Mouse (Mus musculus) cortical plate, adult 2 months (tissue): ENCODE measurements at regions not wholly inside any gene's neighbourhood (a gene's known extent, or its start where the extent isn't known, plus 50 kb on each side); places are given as distances from the start of the nearest gene placed in this dataset.
"Not testable (repeated sequence)": the region's sequence is repeated elsewhere in the genome, so short reads cannot be mapped to it uniquely, and the experiment has no call there.

Experiments
- H3K27ac ChIP-seq: fragments of 200-500 bp; 2 replicates; pipeline ENCODE4 v1.5.1; 2012; ENCODE audit warnings: low read length, control low read depth, inconsistent platforms; ENCODE audit not compliant: insufficient read depth
- H3K4me1 ChIP-seq: fragments of 200-500 bp; 2 replicates; pipeline ENCODE4 v1.6.1; 2011; ENCODE audit warnings: low read length; ENCODE audit not compliant: control insufficient read depth, insufficient read depth
- H3K4me3 ChIP-seq: fragments of 200-500 bp; 2 replicates; pipeline ENCODE4 v1.5.1; 2011; ENCODE audit warnings: mild to moderate bottlenecking, low read length, control low read depth; ENCODE audit not compliant: insufficient read depth
- CTCF ChIP-seq: fragments of 200-500 bp; IDR thresholded peaks from 2 replicates; pipeline ENCODE4 v1.5.1; 2011; ENCODE audit warnings: mild to moderate bottlenecking, control low read depth, low read length; ENCODE audit not compliant: insufficient read depth; ENCODE audit errors: extremely low read depth
- POLR2A ChIP-seq: fragments of 200-500 bp; IDR thresholded peaks from 2 replicates; pipeline ENCODE4 v1.6.1; 2011; ENCODE audit warnings: mild to moderate bottlenecking, low read length, control low read depth; ENCODE audit not compliant: insufficient read depth; ENCODE audit errors: extremely low read depth

DNA sequence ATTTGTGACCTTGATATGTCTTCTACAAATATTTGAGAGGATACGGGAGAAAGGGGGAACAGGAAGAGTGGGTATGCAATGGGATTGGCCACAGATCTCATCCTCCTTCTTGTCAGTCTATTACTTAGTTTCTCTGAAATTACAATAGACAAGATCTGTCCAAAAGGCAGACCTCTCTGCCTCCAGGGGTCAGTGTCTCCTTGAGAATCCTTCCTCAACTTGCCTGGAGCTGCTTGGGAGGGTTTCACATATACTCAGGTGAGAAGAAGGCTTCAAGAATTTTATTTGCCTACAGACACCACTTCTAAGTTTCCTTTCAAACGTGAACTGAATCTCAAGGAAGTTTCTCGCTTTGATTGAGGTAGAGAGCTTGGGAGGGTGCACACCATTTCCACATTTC, 575.0 kb upstream of the Fam241a start:
- Histone ChIP-seq H3K4me1 (no peaks in the 10 kb centered on the region), H3K27ac (no peak overlapping the region), H3K4me3 (no peak overlapping the region)
- TF ChIP-seq CTCF (peak; percentile 28; the same call in 1 of the 2 replicates), POLR2A (no peak)

DNA sequence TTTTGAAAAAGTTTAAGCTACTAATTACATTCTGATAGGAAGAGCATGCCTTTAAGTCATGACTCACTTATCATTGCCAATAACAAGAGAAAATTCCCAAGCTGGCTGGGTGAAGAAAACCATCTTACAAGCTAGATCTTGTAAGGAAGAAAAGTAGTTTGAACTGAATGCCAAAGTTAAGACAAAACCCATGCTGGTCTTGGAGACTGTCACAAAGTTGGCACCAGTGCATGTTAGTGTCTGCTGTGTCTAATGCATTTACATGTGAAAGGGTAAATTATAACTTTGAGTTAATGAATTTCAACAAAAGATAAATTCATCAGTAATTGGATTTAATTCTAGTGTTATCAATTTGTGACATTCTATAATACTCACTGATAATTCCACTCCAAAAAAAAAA, 533.6 kb upstream of the Fam241a start:
- Histone ChIP-seq H3K27ac (no peak overlapping the region), H3K4me1 (no peaks in the 10 kb centered on the region)
- no peak for TF ChIP-seq CTCF
- no peak for TF ChIP-seq POLR2A

GRCm38 (mm10) chr3:128415568-128415967, 519.4 kb upstream of the Fam241a start:
- H3K4me1 ChIP-seq: no peaks in the 10 kb centered on the region
- no peak overlapping the region for H3K4me3 ChIP-seq
- H3K27ac ChIP-seq: no peak overlapping the region
- no peak for TF ChIP-seq CTCF
- TF ChIP-seq POLR2A: no peak

More for the DNA sequence above, 533.6 kb upstream of the Fam241a start:
- H3K4me3 ChIP-seq: no peak overlapping the region

GRCm38 (mm10) chr3:128413481-128413880, 517.4 kb upstream of the Fam241a start:
- no peaks in the 10 kb centered on the region for H3K4me1 ChIP-seq
- no peak overlapping the region for H3K27ac ChIP-seq
- no peak overlapping the region for H3K4me3 ChIP-seq
- TF ChIP-seq POLR2A: no peak
- TF ChIP-seq CTCF: no peak

DNA sequence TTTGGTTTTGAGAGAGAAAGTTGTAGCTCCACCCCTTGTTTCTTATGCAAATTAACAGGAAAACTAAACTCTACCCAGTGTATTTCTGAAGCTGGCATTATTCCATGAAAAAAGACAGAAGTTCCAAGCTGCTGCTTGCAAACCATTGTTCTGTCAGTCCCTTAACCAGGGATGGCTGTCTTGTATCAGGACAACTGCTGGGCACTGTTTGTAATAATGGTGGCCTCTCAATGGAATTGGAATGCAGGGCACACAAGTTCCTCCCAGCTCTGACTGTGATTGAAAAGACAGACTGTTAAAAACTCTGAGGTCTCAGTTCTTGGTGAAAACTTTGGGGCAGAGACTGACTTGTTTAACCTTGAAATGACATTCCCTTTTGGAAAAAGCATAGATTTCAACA, 516.0 kb upstream of the Fam241a start:
- no peak for TF ChIP-seq CTCF
- no peak for TF ChIP-seq POLR2A
- no peak overlapping the region for H3K27ac ChIP-seq
- no peak overlapping the region for H3K4me3 ChIP-seq
- H3K4me1 ChIP-seq: no peaks in the 10 kb centered on the region

DNA sequence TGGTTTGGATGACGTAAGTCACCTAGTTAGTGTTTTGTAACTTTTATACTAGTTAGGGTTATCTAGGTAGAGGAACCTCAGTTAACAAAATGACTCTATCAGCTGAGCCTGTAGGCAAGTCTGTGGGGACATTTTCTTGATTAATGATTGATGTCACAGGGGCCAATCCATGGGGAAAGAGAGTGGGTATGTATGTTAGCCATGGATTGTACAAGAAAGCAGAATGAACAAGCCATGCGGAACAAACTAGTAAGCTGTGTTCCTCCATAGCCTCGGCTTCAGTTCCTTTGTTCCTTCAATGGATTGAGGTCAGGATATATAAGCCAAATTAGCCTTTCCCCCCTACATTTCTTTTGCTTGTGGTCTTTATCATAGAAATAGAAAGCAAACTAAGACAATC, 498.7 kb upstream of the Fam241a start:
- Histone ChIP-seq H3K4me3 (no peak overlapping the region), H3K27ac (no peak overlapping the region), H3K4me1 (no peaks in the 10 kb centered on the region)
- TF ChIP-seq POLR2A (no peak), CTCF (no peak)

- Histone ChIP-seq H3K4me3 (no peak overlapping the region), H3K4me1 (no peaks in the 10 kb centered on the region), H3K27ac (no peak overlapping the region)
- TF ChIP-seq CTCF (no peak), POLR2A (no peak)
These were observed 484.5 kb upstream of the Fam241a start for GRCm38 (mm10) chr3:128380579-128380978.

DNA sequence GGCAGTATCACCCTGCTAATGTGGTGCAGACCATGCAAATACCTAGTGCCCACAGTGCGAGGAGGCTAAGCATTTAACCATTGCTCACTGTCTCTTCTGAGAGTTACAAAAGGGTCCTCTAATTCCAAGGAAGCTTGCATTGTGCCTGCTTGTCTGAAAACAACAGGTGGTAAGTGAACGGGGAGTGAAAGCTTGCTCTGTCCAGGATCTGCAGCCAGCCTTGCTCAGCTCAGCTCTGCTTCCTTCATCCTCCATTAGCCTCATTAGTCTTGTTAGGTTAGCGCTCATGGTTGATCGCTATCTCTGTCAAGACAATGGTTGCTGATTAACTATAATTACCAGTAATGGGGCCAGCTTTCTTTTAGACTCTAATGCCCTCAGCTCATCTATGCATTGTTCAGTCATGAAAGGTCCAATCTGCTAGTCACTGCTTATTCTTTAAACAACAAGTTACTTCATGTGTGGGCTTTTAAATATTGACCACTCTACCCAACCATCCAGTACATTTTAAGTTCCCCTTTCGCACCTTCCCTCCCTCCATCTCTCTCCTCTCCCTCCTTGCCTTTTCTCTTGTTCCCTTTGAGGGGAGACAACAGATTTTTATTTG, 473.5 kb upstream of the Fam241a start:
- no peak overlapping the region for H3K4me3 ChIP-seq
- no peaks in the 10 kb centered on the region for H3K4me1 ChIP-seq
- no peak overlapping the region for H3K27ac ChIP-seq
- TF ChIP-seq POLR2A: no peak
- TF ChIP-seq CTCF: no peak

GRCm38 (mm10) chr3:128362310-128362709, 466.2 kb upstream of the Fam241a start:
- no peaks in the 10 kb centered on the region for H3K4me1 ChIP-seq
- H3K4me3 ChIP-seq: no peak overlapping the region
- no peak overlapping the region for H3K27ac ChIP-seq
- no peak for TF ChIP-seq POLR2A
- no peak for TF ChIP-seq CTCF

GRCm38 (mm10) chr3:128349123-128349522, 453.0 kb upstream of the Fam241a start:
- H3K4me1 ChIP-seq, H3K27ac ChIP-seq, H3K4me3 ChIP-seq: not testable (repeated sequence)
- TF ChIP-seq CTCF: peak; percentile 73
